In the genomic region with DNA sequence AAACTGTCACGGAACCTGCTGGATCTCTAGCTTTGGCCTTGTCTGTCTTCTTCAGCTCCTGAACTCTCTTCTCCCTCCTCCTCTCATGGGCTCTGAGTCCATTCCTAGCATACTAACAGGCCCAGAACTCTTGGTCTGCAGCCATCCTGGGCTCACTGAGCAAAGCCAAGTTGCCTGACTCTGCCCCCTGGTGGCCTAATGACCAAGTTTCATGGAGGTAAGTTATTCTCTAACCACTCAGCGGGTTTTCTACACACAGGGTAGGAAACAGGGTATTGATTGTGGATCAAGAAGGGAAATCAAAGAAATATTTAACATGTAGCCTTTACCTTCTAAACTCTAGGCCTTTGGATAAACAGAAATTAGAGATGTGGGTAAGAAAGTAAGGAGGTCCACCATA, we compare ENCODE assay signal across 8 mouse cellular contexts. TPM values are rescaled to one million over a fixed set of nuclear protein-coding genes. Genes with fewer than 3 reads are reported as not detected.
DNase-seq lines count a peak whose midpoint lies in the region; ATAC-seq and TF ChIP-seq lines count a peak whose summit lies in the region.

Gene Trim69, plus strand, starts transcription at position 21 of the 400 bp plus-strand sequence.

- H3K4me3 ChIP-seq in left cerebral cortex, adult 2 months, result no peak within 1 kb of the TSS

- ATAC-seq in inflammation-experienced regulatory T-cells, adult 6 months, result peak; percentile 55
- peak; percentile 66 for ATAC-seq in megakaryocyte progenitor cell, adult 5-6 weeks (replicated peaks; ENCODE audit: poor library complexity)

- peak; percentile 74 for TF ChIP-seq CTCF in left cerebral cortex, adult 2 months (IDR thresholded peaks at IDR 0.05)

- H3K27ac ChIP-seq in left cerebral cortex, adult 2 months, result no peak within 1 kb of the TSS

- peak; percentile 95 for DNase-seq in adipocyte (ENCODE audit: low spot score)
- peak; percentile 53 to 80 for DNase-seq in cerebellum, postnatal 4 days (ENCODE audit: low spot score in 2 of 2)
- DNase-seq in gastrocnemius, adult 8-10 months (ENCODE audit: low spot score in 2 of 2), result peak; percentile 71 to 75
- DNase-seq in left cerebral cortex, adult 2 months (ENCODE audit: extremely low spot score in 1 of 2, low spot score in 2 of 2), result peak; percentile 66 to 68
- DNase-seq in right cerebral cortex, postnatal 25 days, result peak; percentile 37
- peak; percentile 79 to 83 for DNase-seq in urinary bladder, postnatal 36 days (ENCODE audit: low spot score in 2 of 2)

- intact Hi-C loops in left cerebral cortex, adult 2 months (cut with DNase I), result loop anchor here (2.0 to 5.0 kb wide), 2 partner anchors 43 to 90 kb away; partner anchors contain the start of gene Spg11

RNA-seq across cellular contexts. Expression of gene Trim69, which starts in this region (rescaled TPM):
- total RNA-seq in gastrocnemius, adult 8-10 months (2022), result not detected
- under 1 TPM in 2 of 3 experiments, not detected in 1; 0.26 to 0.33 TPM for polyA plus RNA-seq in inflammation-experienced regulatory T-cells, adult 6 months (2017; shearing (Covaris generic))
- not detected for total RNA-seq in left cerebral cortex, adult 2 months (2021)
- total RNA-seq in megakaryocyte progenitor cell, adult 5-6 weeks (2015), result 0.46 TPM in 1 of 2 replicates, not detected in the other
- not detected in 2 replicates for total RNA-seq in megakaryocyte progenitor cell, adult 5-6 weeks (2017)

Comparison
In these comparisons a context has a peak if more than half of its experiments do, and no peak if none do; other contexts are left out.
1. Peak in DNase-seq in gastrocnemius, adult 8-10 months; RNA of the gene not detected or under 1 TPM.
2. Peak in ATAC-seq in inflammation-experienced regulatory T-cells, adult 6 months; RNA of the gene not detected or under 1 TPM.
3. Peak in DNase-seq in left cerebral cortex, adult 2 months; RNA of the gene not detected or under 1 TPM.
4. Peak in ATAC-seq in megakaryocyte progenitor cell, adult 5-6 weeks; RNA of the gene not detected or under 1 TPM.
5. DNase-seq: peak in every context shown above with its lines; median percentile 95 in adipocyte; 81 in urinary bladder, postnatal 36 days; 73 in gastrocnemius, adult 8-10 months; 67 in left cerebral cortex, adult 2 months; 66 in cerebellum, postnatal 4 days; 37 in right cerebral cortex, postnatal 25 days.